Mouse (Mus musculus): ENCODE measurements around the gene Gm20604.

Gm20604 gene

GRCm38 (mm10) chr12:102706833-102707463, 51.5 kb downstream of the Gm20604 start:
- no peak for DNase-seq (ENCODE audit: low read depth, low spot score)

- DNase-seq (ENCODE audit: low read depth, low spot score): no peak
Observed at GRCm38 (mm10) chr12:102705906-102706640, 52.4 kb downstream of the Gm20604 start.

GRCm38 (mm10) chr12:102705216-102705871, 53.1 kb downstream of the Gm20604 start:
- DNase-seq (ENCODE audit: low read depth, low spot score): peak; percentile 85

GRCm38 (mm10) chr12:102704457-102705198, 53.8 kb downstream of the Gm20604 start, which contains the start of gene Itpk1:
TSS of gene Itpk1 (minus strand) at chr12:102704930.
- DNase-seq (ENCODE audit: low read depth, low spot score): peak; percentile 74

- DNase-seq (ENCODE audit: low read depth, low spot score): no peak
Observed at GRCm38 (mm10) chr12:102703921-102704408, 54.5 kb downstream of the Gm20604 start.

- DNase-seq (ENCODE audit: low read depth, low spot score): no peak
Observed at GRCm38 (mm10) chr12:102703441-102703840, 55.0 kb downstream of the Gm20604 start.

- DNase-seq (ENCODE audit: low read depth, low spot score): no peak
Observed at GRCm38 (mm10) chr12:102703111-102703412, 55.4 kb downstream of the Gm20604 start.

- peak; percentile 78 for DNase-seq (ENCODE audit: low read depth, low spot score)
Observed at GRCm38 (mm10) chr12:102702356-102703110, 55.9 kb downstream of the Gm20604 start.

- no peak for DNase-seq (ENCODE audit: low read depth, low spot score)
Observed at GRCm38 (mm10) chr12:102701691-102702207, 56.7 kb downstream of the Gm20604 start.

GRCm38 (mm10) chr12:102700453-102700852, 58.0 kb downstream of the Gm20604 start:
- no peak for DNase-seq (ENCODE audit: low read depth, low spot score)

GRCm38 (mm10) chr12:102699156-102699555, 59.3 kb downstream of the Gm20604 start:
- DNase-seq (ENCODE audit: low read depth, low spot score): no peak

- DNase-seq (ENCODE audit: low read depth, low spot score): no peak
Observed at GRCm38 (mm10) chr12:102698089-102698684, 60.3 kb downstream of the Gm20604 start.

- DNase-seq (ENCODE audit: low read depth, low spot score): no peak
Observed at GRCm38 (mm10) chr12:102697381-102697780, 61.1 kb downstream of the Gm20604 start.

GRCm38 (mm10) chr12:102696635-102697354, 61.7 kb downstream of the Gm20604 start:
- no peak for DNase-seq (ENCODE audit: low read depth, low spot score)

GRCm38 (mm10) chr12:102695369-102696239, 62.9 kb downstream of the Gm20604 start:
- DNase-seq (ENCODE audit: low read depth, low spot score): no peak

- no peak for DNase-seq (ENCODE audit: low read depth, low spot score)
Observed at GRCm38 (mm10) chr12:102691761-102692160, 66.7 kb downstream of the Gm20604 start.
